Mouse (Mus musculus) myocyte (in vitro differentiated cells): Measurements from ENCODE around the gene Gm20388.

Experiments used
- MAX ChIP-seq: IDR thresholded peaks from one replicate; pipeline ENCODE4 v1.6.1; 2011; ENCODE audit warnings: low read depth, mild to moderate bottlenecking, control low read depth
- MYOG ChIP-seq, 3 experiments: IDR thresholded peaks; one replicate each; pipeline ENCODE4 v1.6.1; 2011; ENCODE audit warnings: control low read depth in 2 of 3, low read depth in 2 of 3, mild to moderate bottlenecking in 2 of 3; ENCODE audit not compliant: insufficient read length in 2 of 3, control insufficient read depth in 1 of 3, insufficient read depth in 1 of 3
- POLR2A ChIP-seq: IDR thresholded peaks from one replicate; pipeline ENCODE4 v1.6.1; 2011; ENCODE audit warnings: low read depth, mild to moderate bottlenecking, control low read depth, moderate library complexity; ENCODE audit not compliant: insufficient read length
- REST ChIP-seq: IDR thresholded peaks from one replicate; pipeline ENCODE4 v1.6.1; 2011; ENCODE audit warnings: mild to moderate bottlenecking, control low read depth, moderate library complexity; ENCODE audit not compliant: insufficient read depth, insufficient read length
- TCF12 ChIP-seq: IDR thresholded peaks from one replicate; pipeline ENCODE4 v1.6.1; 2011; ENCODE audit warnings: mild to moderate bottlenecking, control low read depth; ENCODE audit not compliant: poor library complexity, insufficient read depth, severe bottlenecking
- USF1 ChIP-seq: IDR thresholded peaks from one replicate; pipeline ENCODE4 v1.6.1; 2011; ENCODE audit warnings: low read depth, mild to moderate bottlenecking, control low read depth, moderate library complexity

- TF ChIP-seq POLR2A = no peak
- TF ChIP-seq TCF12 = no peak
- no peak for TF ChIP-seq REST
- no peak for TF ChIP-seq USF1
- TF ChIP-seq MAX = no peak
- TF ChIP-seq MYOG (IDR thresholded peaks at IDR 0.05; ENCODE audit: control insufficient read depth in 1 of 3, insufficient read depth in 1 of 3, insufficient read length in 2 of 3, low read depth in 2 of 3) = no peak
Observed at GRCm38 (mm10) chr8:120327131-120327554, 416.5 kb downstream of the Gm20388 start.
